Mouse (Mus musculus): ENCODE results near the gene Lefty2.
A peak's percentile ranks its signal among the peaks of the same experiment; 100 is the strongest.
"Not testable (repeated sequence)": the region's sequence is repeated elsewhere in the genome, so short reads cannot be mapped to it uniquely, and the experiment has no call there.

Gene Lefty2

DNA sequence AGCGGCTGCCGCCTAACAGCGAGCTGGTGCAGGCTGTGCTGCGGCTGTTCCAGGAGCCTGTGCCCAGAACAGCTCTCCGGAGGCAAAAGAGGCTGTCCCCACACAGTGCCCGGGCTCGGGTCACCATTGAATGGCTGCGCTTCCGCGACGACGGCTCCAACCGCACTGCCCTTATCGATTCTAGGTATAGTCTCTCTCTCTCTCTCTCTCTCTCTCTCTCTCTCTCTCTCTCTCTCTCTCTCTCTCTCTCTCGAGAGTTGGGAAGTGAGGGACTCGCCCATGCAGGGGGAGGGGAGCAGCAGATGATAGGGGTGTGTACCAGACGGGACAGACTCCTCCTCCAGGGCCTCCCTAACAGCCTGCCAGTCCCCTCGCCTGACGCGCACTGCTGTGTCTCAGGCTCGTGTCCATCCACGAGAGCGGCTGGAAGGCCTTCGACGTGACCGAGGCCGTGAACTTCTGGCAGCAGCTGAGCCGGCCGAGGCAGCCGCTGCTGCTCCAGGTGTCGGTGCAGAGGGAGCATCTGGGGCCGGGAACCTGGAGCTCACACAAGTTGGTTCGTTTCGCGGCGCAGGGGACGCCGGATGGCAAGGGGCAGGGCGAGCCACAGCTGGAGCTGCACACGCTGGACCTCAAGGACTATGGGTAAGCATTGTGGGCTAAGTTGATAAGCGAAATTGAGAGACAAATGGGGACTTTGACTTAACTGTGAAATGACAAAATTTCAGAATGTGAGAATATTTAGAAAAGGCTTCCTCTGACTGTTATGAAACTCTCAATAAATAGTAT, 43.9 kb downstream of the Lefty2 start:
- DNase-seq, result peak; percentile 79

GRCm38 (mm10) chr1:180937631-180938030, 44.7 kb downstream of the Lefty2 start:
- DNase-seq, result not testable (repeated sequence)

DNA sequence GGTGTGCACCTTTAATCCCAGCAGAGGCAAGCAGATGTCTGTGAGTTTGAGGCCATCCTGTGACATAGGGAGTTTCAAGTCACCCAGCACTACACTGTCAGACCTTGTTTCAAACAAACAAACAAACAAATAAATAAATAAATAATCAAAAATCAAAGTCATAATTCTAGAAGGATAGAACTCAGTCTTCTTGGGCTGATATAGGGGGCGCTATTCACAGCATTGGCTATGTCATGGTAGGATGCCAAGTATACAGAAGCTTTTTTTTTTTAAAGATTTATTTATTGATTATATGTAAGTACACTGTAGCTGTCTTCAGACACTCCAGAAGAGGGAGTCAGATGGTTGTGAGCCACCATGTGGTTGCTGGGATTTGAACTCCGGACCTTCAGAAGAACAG, 45.9 kb downstream of the Lefty2 start:
- DNase-seq, result not testable (repeated sequence)

DNA sequence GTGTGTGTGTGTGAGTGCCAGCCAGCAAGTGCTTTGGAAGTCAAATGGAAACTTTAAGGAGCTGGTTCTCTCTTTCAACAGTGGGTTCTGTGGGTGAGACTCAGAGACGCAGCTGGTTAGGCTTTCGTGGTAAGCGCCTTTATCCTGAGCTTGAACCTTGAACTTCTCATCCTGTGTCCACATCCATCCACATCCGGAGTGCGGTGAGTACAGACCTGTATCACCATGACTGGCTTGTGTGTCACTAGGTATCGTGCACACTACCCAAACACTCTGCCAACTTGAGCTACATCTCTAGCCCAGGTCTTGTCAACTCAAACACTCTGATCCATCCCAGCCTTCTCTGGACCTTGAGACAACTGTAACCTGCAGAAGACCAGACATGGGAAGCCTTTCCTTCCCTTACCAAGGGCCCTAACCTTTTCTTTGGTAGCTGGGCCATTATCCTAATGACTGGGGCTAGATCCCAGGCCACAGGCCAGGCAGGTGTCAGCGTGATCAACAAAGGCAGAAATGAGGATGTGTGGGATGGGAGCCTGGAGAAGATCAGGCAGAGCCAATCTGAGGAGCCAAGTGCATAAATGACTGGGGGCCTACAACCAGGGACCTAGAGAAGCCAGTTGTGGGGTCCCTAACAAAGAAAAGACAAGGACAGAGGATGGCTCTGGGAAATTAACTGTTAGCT, 48.0 kb downstream of the Lefty2 start:
- no peak for DNase-seq

DNA sequence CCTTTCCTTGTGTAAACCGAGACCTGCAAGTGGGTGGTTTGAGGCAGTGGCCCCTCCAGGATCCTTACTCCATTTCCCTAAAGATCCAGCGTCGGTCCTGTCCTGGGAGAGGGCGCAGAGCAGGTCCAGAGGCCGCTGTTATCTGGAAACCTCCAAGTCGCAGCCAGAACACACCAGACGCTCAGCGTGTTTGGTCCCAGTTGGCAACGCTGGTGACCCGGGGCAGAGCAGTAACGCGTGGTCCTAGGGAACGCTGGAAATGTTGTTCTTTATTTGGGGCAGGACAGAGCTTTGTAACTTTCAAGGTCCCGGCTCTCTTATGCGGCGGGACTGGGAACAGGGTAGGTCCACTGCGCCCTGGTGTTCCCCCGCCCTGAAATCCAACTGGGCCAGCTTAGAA, 48.8 kb downstream of the Lefty2 start:
- DNase-seq, result no peak

GRCm38 (mm10) chr1:180942166-180943031, 49.5 kb downstream of the Lefty2 start, which contains the start of gene Tmem63a:
TSS of gene Tmem63a (plus strand) at chr1:180942344.
- DNase-seq, result peak; percentile 87

GRCm38 (mm10) chr1:180943032-180943644, 50.2 kb downstream of the Lefty2 start:
- no peak for DNase-seq

DNA sequence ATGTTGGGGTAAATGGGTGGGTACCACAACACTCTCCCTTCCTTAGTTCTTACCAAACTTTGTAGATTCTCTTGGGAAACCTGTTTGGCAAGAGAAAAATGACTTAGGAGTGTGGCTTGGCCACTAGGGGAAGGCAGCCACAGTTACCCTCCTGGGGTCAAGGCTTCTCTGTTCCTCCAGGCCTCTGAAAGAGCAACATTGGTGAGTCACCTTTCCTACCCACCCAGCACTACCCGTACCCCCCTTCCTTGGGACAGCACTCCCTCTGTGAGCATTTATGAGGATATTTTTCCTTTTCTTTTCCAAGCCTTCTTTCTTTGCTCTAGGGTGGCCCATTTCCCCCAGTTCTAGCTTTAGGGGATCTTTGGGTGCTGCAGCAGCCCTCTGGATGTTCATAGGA, 51.0 kb downstream of the Lefty2 start:
- no peak for DNase-seq

DNA sequence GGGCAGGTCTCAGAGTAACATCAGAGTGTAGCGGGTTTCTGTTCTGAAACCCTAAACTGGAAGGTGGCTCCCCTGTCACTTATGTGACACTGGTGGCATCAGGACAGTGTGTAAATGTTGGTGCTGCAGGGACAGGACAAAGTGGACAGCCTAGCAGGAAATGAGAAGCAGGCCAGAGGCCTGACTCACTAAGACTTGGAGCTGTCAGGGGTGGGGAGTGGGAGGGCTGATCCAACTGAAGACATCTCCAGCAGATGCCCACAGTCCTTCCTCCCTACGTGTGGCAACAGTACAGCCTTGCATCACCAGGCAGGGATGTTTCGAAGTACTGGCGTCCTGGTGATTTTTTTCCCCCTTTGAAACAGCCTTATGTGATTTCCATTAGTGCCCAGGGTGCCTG, 51.6 kb downstream of the Lefty2 start:
- DNase-seq, result peak; percentile 28

DNA sequence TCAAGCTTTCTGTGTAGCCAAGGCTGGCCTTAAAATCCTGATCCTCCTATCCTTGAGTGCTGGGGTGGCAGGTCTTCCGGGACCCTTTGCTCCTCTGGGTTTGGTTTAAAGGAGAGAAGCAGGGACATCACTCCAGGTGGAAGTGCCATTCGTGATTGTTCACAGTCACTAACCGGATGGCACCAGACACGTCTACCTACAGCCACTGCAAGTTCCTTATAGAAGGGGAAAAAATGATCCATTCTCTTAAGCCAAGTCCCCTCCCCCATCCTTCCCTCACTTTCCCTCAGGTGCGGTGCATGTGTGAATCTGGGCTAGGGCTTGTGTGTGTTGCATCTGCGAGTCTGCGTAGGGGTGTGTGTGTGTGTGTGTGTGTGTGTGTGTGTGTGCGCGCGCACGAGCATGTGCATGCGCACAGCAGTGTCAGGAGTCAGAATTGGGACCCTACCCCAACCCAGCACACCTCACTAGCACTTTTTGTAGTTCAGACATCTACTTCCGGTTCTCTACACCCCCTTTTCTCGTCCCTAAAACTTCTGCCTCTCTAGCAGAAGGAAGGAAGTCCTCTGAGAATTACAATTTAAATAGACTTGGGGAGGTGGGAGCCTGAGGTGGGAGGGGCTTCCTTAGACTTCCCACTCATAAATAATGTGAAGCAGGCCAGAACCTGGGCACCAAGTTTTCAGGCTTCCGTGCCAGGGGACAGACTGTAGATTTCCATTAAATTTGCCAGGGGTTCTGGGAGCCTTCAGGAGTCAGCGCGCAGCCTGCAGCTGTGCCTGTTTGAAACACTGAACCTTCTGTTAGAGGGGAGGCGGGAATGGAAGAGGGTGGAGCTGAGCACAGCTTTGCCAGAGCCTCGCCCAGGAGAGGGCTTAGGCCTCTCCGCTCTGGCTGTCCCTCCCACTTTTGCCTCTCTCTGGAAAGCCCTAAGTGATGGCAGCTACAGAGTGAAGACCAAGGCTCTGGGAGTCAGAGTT, 52.4 kb downstream of the Lefty2 start:
- peak; percentile 84 for DNase-seq

GRCm38 (mm10) chr1:180946448-180946847, 53.5 kb downstream of the Lefty2 start:
- no peak for DNase-seq

Data from lung, postnatal 10 days (tissue).